Mouse (Mus musculus): ENCODE measurements around the gene Zfp326. TPM values are rescaled to one million over a fixed set of nuclear protein-coding genes. Genes with fewer than 3 reads are reported as not detected.

Zfp326 gene
- polyA plus RNA-seq, 1 experiment from 2014 or later = 48.6 TPM

GRCm38 (mm10) chr5:105869739-105870138 lies 6.6 kb upstream of the Zfp326 start:
- H3K4me3 ChIP-seq = no peak overlapping the region
- H3K4me2 ChIP-seq = no peak overlapping the region
- no peaks in the 10 kb centered on the region for H3K9me3 ChIP-seq
- H3K36me3 ChIP-seq = no peaks in the 10 kb centered on the region
- WGBS = 93% methylated on average over 7 of the region's 7 CpGs
- no peak overlapping the region for H3K9ac ChIP-seq
- peaks cover 10% of the 10 kb centered on the region; the same call in 1 of the 2 replicates for H3K27me3 ChIP-seq
- peaks cover 13% of the 10 kb centered on the region for H3K4me1 ChIP-seq (replicated peaks)
- H3K27ac ChIP-seq (replicated peaks) = no peak overlapping the region
- no peak for ATAC-seq (ENCODE audit: low read depth)

- Histone ChIP-seq H3K9me3 (no peaks in the 10 kb centered on the region), H3K36me3 (no peaks in the 10 kb centered on the region), H3K9ac (no peak overlapping the region), H3K27ac (replicated peaks) (no peak overlapping the region), H3K4me3 (no peak overlapping the region), H3K27me3 (peaks cover 17% of the 10 kb centered on the region; the same call in 1 of the 2 replicates), H3K4me1 (replicated peaks) (peaks cover 16% of the 10 kb centered on the region), H3K4me2 (no peak overlapping the region)
- ATAC-seq (ENCODE audit: low read depth) = no peak
- WGBS = 81% methylated on average over 3 of the region's 3 CpGs
Observed at GRCm38 (mm10) chr5:105871140-105871539, 5.2 kb upstream of the Zfp326 start.

- H3K9ac ChIP-seq = no peak overlapping the region
- H3K9me3 ChIP-seq = no peaks in the 10 kb centered on the region
- WGBS = 86% methylated on average over 8 of the region's 8 CpGs
- no peak overlapping the region for H3K27ac ChIP-seq (replicated peaks)
- no peak overlapping the region for H3K4me3 ChIP-seq
- H3K4me2 ChIP-seq = no peak overlapping the region
- ATAC-seq (ENCODE audit: low read depth) = no peak
- peaks cover 16% of the 10 kb centered on the region for H3K4me1 ChIP-seq (replicated peaks)
- H3K36me3 ChIP-seq = no peaks in the 10 kb centered on the region
- H3K27me3 ChIP-seq = peaks cover 17% of the 10 kb centered on the region; the same call in 1 of the 2 replicates
Observed at GRCm38 (mm10) chr5:105872176-105872575, 4.2 kb upstream of the Zfp326 start.

GRCm38 (mm10) chr5:105872916-105873315 lies 3.4 kb upstream of the Zfp326 start:
- Histone ChIP-seq H3K9me3 (no peaks in the 10 kb centered on the region), H3K36me3 (no peaks in the 10 kb centered on the region), H3K4me3 (no peak overlapping the region), H3K4me2 (no peak overlapping the region), H3K27me3 (peaks cover 17% of the 10 kb centered on the region; the same call in 1 of the 2 replicates), H3K9ac (no peak overlapping the region), H3K27ac (replicated peaks) (no peak overlapping the region), H3K4me1 (replicated peaks) (peaks cover 16% of the 10 kb centered on the region)
- WGBS = 58% methylated on average over 7 of the region's 7 CpGs
- ATAC-seq (ENCODE audit: low read depth) = no peak

GRCm38 (mm10) chr5:105873774-105874173 lies 2.6 kb upstream of the Zfp326 start:
- Histone ChIP-seq H3K27ac (replicated peaks) (no peak overlapping the region), H3K27me3 (peaks cover 17% of the 10 kb centered on the region; the same call in 1 of the 2 replicates), H3K4me1 (replicated peaks) (peaks cover 18% of the 10 kb centered on the region), H3K9ac (no peak overlapping the region), H3K4me2 (no peak overlapping the region), H3K36me3 (no peaks in the 10 kb centered on the region), H3K4me3 (no peak overlapping the region), H3K9me3 (no peaks in the 10 kb centered on the region)
- ATAC-seq (ENCODE audit: low read depth) = no peak
- WGBS = 72% methylated on average over 3 of the region's 3 CpGs

DNA sequence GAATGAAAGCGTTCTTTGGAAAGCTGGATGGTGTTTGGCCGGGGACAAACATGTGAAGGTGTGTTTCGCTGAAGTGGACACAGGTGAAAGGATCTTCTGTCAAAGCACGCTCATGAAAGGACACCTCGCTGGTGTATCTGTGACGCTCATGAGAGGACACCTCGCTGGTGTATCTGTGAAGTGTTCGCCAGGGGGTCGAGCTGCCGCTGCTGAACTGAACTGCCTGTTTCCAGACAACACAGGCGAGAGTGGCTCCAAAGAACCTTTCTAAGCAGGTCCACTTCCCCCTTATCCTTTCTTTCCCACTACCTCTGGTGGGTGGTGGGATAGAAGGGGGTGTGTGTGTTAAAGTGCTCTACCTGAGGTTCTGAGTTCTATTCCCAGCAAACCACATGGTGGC lies 1.9 kb upstream of the Zfp326 start:
- Histone ChIP-seq H3K27me3 (peaks cover 17% of the 10 kb centered on the region; the same call in 1 of the 2 replicates), H3K9me3 (no peaks in the 10 kb centered on the region), H3K4me2 (no peak overlapping the region), H3K36me3 (no peaks in the 10 kb centered on the region), H3K9ac (no peak overlapping the region), H3K4me3 (no peak overlapping the region), H3K27ac (replicated peaks) (no peak overlapping the region), H3K4me1 (replicated peaks) (peaks cover 25% of the 10 kb centered on the region)
- no peak for ATAC-seq (ENCODE audit: low read depth)
- WGBS = 95% methylated on average over 11 of the region's 11 CpGs

DNA sequence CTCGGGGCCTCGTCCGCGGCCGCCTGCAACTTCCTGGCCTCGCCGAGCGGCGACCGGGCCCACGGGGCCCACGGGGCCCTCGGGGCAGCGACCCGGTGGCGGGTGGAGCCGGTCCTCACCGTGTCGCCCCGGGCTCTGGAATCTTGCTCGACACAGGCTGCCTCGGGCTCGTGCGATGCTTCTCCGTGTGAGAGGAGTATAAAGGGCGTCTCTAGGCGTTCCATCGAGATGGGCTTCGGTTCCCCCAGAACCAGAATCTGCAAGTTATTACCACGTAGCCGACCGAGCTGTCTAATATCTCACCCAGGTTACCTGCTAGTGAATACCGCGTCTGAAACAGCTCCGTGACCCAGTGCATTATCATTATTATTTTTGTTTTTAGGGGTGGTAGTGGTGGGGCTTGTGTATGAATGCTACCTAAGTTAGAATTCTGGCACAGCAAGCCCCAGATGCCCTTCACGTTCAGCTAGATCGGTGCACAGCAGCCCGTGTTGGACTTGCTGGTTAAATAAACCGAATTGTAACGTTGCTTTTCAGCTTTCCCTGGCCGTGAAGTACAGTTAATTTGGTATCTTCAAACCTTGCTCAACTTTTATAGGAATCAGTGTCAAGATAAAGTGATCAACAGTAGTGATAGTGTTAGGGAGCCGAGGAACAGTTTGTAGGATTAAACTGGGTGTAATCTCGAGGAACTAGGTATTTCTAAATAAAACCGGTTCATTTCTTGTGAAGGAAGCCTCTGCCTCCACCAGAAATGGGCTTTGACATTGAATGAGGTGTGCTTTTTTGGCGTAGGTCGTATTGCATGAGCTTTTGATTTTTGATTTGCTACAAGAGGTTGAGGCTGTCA lies 785 bp downstream of the Zfp326 start:
- WGBS = under 1% methylated on average over 46 of the region's 46 CpGs
- peak; percentile 1; the same call in 1 of the 2 replicates for ATAC-seq (ENCODE audit: low read depth)
- H3K4me1 ChIP-seq (replicated peaks) = peaks cover 45% of the 10 kb centered on the region
- H3K4me3 ChIP-seq = peak overlapping the region; percentile 97
- peak overlapping the region; percentile 94 for H3K4me2 ChIP-seq
- peak overlapping the region; percentile 92 for H3K27ac ChIP-seq (replicated peaks)
- H3K27me3 ChIP-seq = 0 out of 2 replicates have a peak, but pooled peaks cover 7% of the 10 kb centered on the region
- no peaks in the 10 kb centered on the region for H3K9me3 ChIP-seq
- peak overlapping the region; percentile 100 for H3K9ac ChIP-seq
- H3K36me3 ChIP-seq = 0 out of 2 replicates have a peak, but pooled peaks cover 8% of the 10 kb centered on the region

GRCm38 (mm10) chr5:105887317-105887716 lies 11.0 kb downstream of the Zfp326 start:
- H3K27ac ChIP-seq (replicated peaks) = no peak overlapping the region
- peaks cover 11% of the 10 kb centered on the region for H3K4me1 ChIP-seq (replicated peaks)
- H3K9ac ChIP-seq = no peak overlapping the region
- H3K27me3 ChIP-seq = no peaks in the 10 kb centered on the region
- no peak overlapping the region for H3K4me2 ChIP-seq
- WGBS = 94% methylated on average over 4 of the region's 4 CpGs
- peaks cover 30% of the 10 kb centered on the region for H3K36me3 ChIP-seq
- no peak for ATAC-seq (ENCODE audit: low read depth)
- H3K9me3 ChIP-seq = no peaks in the 10 kb centered on the region
- H3K4me3 ChIP-seq = no peak overlapping the region

GRCm38 (mm10) chr5:105898161-105898560 lies 21.8 kb downstream of the Zfp326 start:
- H3K27ac ChIP-seq (replicated peaks) = no peak overlapping the region
- no peak overlapping the region for H3K9ac ChIP-seq
- H3K27me3 ChIP-seq = no peaks in the 10 kb centered on the region
- no peak overlapping the region for H3K4me2 ChIP-seq
- WGBS = 94% methylated on average over 4 of the region's 4 CpGs
- H3K4me3 ChIP-seq = no peak overlapping the region
- ATAC-seq (ENCODE audit: low read depth) = no peak
- 0 out of 2 replicates have a peak, but pooled peaks cover 4% of the 10 kb centered on the region for H3K9me3 ChIP-seq
- H3K36me3 ChIP-seq = peaks cover 52% of the 10 kb centered on the region
- H3K4me1 ChIP-seq (replicated peaks) = 0 out of 2 replicates have a peak, but pooled peaks cover 3% of the 10 kb centered on the region

GRCm38 (mm10) chr5:105909209-105909608 lies 32.8 kb downstream of the Zfp326 start:
- 84% methylated on average over 5 of the region's 5 CpGs for WGBS
- peaks cover 63% of the 10 kb centered on the region for H3K36me3 ChIP-seq

DNA sequence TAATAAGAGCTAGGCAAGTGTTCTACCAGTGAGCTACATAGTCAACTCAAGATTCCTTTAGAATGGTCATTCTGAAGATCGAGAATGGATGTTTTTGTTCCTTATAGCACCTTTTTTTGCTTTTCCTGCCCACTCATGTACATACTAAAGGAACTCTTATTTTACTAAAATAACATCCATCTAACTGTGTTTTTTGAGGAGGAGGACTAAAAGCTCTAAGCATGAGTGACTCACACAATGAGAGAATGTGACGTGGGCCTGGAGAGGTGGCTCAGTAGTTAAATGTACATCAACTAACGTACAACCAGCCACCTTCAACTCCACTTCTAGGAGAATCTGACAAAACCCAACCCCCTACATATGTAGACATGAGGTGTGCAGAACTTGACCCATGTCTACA lies 33.3 kb downstream of the Zfp326 start:
- H3K36me3 ChIP-seq = peaks cover 65% of the 10 kb centered on the region
- no peaks in the 10 kb centered on the region for H3K27me3 ChIP-seq
- 92% methylated on average over 3 of the region's 3 CpGs for WGBS
- no peak overlapping the region for H3K4me3 ChIP-seq
- H3K27ac ChIP-seq (replicated peaks) = no peak overlapping the region
- no peak overlapping the region for H3K9ac ChIP-seq
- H3K4me1 ChIP-seq (replicated peaks) = no peaks in the 10 kb centered on the region
- no peak overlapping the region for H3K4me2 ChIP-seq
- no peak for ATAC-seq (ENCODE audit: low read depth)
- H3K9me3 ChIP-seq = no peaks in the 10 kb centered on the region

More at GRCm38 (mm10) chr5:105909209-105909608, 32.8 kb downstream of the Zfp326 start:
- ATAC-seq (ENCODE audit: low read depth) = no peak
- no peaks in the 10 kb centered on the region for H3K4me1 ChIP-seq (replicated peaks)
- H3K9ac ChIP-seq = no peak overlapping the region
- no peak overlapping the region for H3K4me3 ChIP-seq
- no peaks in the 10 kb centered on the region for H3K9me3 ChIP-seq
- no peak overlapping the region for H3K4me2 ChIP-seq
- no peak overlapping the region for H3K27ac ChIP-seq (replicated peaks)
- no peaks in the 10 kb centered on the region for H3K27me3 ChIP-seq

DNA sequence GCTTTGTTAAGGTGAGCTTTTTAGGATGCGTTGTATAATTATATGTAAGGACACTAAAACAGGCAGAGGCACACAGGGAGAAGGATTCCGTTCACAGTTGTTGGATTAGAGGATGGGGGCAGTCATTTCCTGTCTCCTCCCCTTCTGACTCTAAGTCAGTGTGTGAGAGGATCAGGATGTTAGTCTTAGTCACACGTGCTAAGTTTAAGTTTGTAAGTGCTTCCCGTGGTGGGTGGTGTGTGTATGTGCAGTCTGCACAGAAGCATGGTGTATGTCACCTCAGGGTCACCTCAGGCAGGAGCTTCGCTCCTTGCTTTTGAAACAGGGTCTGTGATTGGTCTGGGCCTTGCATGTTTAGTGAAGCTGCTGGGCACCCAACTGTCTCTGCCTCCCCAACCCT lies 35.1 kb downstream of the Zfp326 start:
- WGBS = 83% methylated on average over 5 of the region's 5 CpGs
- no peak for ATAC-seq (ENCODE audit: low read depth)
- Histone ChIP-seq H3K9ac (no peak overlapping the region), H3K9me3 (no peaks in the 10 kb centered on the region), H3K27me3 (no peaks in the 10 kb centered on the region), H3K4me1 (replicated peaks) (no peaks in the 10 kb centered on the region), H3K36me3 (peaks cover 75% of the 10 kb centered on the region), H3K27ac (replicated peaks) (no peak overlapping the region), H3K4me3 (no peak overlapping the region), H3K4me2 (no peak overlapping the region)
